Mouse (Mus musculus) midbrain, embryonic 12.5 days (tissue): ENCODE measurements around the gene Cdk20. TPM values are rescaled to one million over a fixed set of nuclear protein-coding genes. Genes with fewer than 3 reads are reported as not detected.

ENCODE experiments used
- ATAC-seq: fragments of 200-750 bp; cut with Nextera tagmentation; 2 replicates; pipeline ENCODE4 v1.8.0; 2017; ENCODE audit warnings: low read depth, moderate TSS enrichment, moderate library complexity; ENCODE audit not compliant: low FRiP score
- H3K27ac ChIP-seq: fragments of 300-500 bp; sonication (generic); replicated peaks from 2 replicates; pipeline ENCODE4 v1.5.1; 2016; ENCODE audit warnings: mild to moderate bottlenecking
- H3K27me3 ChIP-seq: fragments of 300-500 bp; sonication (generic); 2 replicates; pipeline ENCODE4 v1.6.1; 2016; ENCODE audit warnings: mild to moderate bottlenecking
- H3K36me3 ChIP-seq: fragments of 300-500 bp; sonication (generic); 2 replicates; pipeline ENCODE4 v1.6.1; 2016
- H3K4me1 ChIP-seq: fragments of 300-500 bp; sonication (generic); 2 replicates; pipeline ENCODE4 v1.6.1; 2016
- H3K4me2 ChIP-seq: fragments of 300-500 bp; sonication (generic); replicated peaks from 2 replicates; pipeline ENCODE4 v1.6.1; 2016; ENCODE audit warnings: mild to moderate bottlenecking, moderate library complexity
- H3K4me3 ChIP-seq: fragments of 300-500 bp; sonication (generic); 2 replicates; pipeline ENCODE4 v1.5.1; 2016; ENCODE audit warnings: mild to moderate bottlenecking
- H3K9ac ChIP-seq: fragments of 300-500 bp; sonication (generic); replicated peaks from 2 replicates; pipeline ENCODE4 v1.6.1; 2016; ENCODE audit warnings: mild to moderate bottlenecking, moderate library complexity
- H3K9me3 ChIP-seq: fragments of 300-500 bp; sonication (generic); 2 replicates; pipeline ENCODE4 v1.6.1; 2016; ENCODE audit warnings: mild to moderate bottlenecking
- WGBS: fragments of 180-500 bp; shearing (Covaris S2); methylation state at CpG from one replicate; pipeline ENCODE4 v1.1.7; 2016; 5-methylcytosine and 5-hydroxymethylcytosine counted together
- polyA plus RNA-seq: library from polyadenylated mRNA; unstranded; fragments of >200 nt; fragmentation: Nextera tagmentation; extraction: Ambion mirVana; gene quantifications from 2 replicates; pipeline ENCODE4 v1.2.1, GENCODE M21; 2016

The Cdk20 gene
- polyA plus RNA-seq, 1 experiment from 2014 or later: 12.6 TPM

DNA sequence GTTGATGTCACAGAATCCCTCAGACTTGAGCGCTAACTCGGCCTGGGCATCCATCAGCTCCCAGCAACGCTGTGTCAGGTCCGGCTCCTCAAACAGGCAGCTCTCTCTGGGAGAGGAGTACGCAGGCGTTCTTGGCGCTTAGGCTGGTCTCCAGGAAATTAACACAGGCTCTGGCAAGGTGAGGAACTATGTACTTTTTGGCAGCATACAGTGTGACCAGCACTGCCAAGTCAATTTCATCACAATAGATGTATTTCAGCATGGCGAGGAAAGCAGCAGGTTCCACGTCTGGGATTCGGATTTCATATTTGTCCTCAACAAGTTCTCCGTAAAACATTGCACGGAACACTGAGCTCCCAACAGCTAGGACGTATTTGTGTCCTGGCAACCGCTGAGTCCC, 26.1 kb downstream of the Cdk20 start:
- WGBS: 94% methylated on average over 14 of the region's 14 CpGs
- H3K9me3 ChIP-seq: no peaks in the 10 kb centered on the region
- ATAC-seq: no peak
- H3K27me3 ChIP-seq: no peaks in the 10 kb centered on the region
- no peaks in the 10 kb centered on the region for H3K4me1 ChIP-seq
- no peak overlapping the region for H3K27ac ChIP-seq
- H3K9ac ChIP-seq: no peak overlapping the region
- no peak overlapping the region for H3K4me3 ChIP-seq
- no peaks in the 10 kb centered on the region for H3K36me3 ChIP-seq
- H3K4me2 ChIP-seq: no peak overlapping the region

DNA sequence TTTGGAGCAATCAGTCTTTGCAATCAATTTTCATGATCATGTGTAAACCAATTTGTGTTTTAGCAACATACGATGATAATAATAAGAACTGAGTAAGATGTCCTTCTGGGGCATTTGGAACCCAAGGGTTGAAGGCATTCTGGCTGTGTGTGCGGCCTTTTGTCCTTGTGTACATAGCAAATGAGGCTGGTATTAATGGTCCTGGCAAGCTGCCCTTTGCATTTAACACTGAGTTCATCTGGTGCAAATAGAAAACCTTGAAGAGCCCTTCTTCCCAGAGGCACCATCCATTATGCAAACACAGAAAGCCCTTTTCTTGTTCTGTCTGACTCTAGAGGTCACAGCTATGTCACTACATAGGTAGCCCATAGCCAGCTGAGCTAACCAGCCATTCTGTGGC, 30.5 kb downstream of the Cdk20 start:
- ATAC-seq: no peak
- no peaks in the 10 kb centered on the region for H3K27me3 ChIP-seq
- H3K9ac ChIP-seq: no peak overlapping the region
- no peaks in the 10 kb centered on the region for H3K36me3 ChIP-seq
- H3K9me3 ChIP-seq: no peaks in the 10 kb centered on the region
- 88% methylated on average over 2 of the region's 2 CpGs for WGBS
- H3K4me3 ChIP-seq: no peak overlapping the region
- no peak overlapping the region for H3K4me2 ChIP-seq
- no peaks in the 10 kb centered on the region for H3K4me1 ChIP-seq
- H3K27ac ChIP-seq: no peak overlapping the region

DNA sequence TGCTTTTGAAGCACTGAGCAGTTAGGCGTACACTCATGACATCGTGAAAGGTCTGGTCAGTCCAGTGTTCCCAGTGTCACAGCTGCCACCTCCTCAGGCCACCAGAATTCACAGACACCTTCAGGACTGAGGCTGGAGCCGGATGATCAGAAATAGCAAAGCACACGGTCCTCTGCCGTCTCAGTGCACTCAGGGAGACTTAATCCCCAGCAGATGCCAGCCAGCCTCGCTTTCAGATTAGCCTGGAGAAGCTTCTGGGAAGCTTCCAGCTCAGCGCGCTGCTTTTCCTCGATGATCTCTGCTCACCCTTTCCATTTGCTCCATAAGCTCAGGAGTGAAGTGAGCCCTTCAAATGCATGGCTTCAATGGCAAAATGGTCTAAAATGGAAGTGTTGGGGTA, 33.1 kb downstream of the Cdk20 start:
- H3K27ac ChIP-seq: no peak overlapping the region
- H3K9ac ChIP-seq: no peak overlapping the region
- no peak for ATAC-seq
- no peaks in the 10 kb centered on the region for H3K36me3 ChIP-seq
- no peak overlapping the region for H3K4me3 ChIP-seq
- H3K4me1 ChIP-seq: no peaks in the 10 kb centered on the region
- H3K27me3 ChIP-seq: no peaks in the 10 kb centered on the region
- 62% methylated on average over 9 of the region's 9 CpGs for WGBS
- H3K9me3 ChIP-seq: no peaks in the 10 kb centered on the region
- no peak overlapping the region for H3K4me2 ChIP-seq

DNA sequence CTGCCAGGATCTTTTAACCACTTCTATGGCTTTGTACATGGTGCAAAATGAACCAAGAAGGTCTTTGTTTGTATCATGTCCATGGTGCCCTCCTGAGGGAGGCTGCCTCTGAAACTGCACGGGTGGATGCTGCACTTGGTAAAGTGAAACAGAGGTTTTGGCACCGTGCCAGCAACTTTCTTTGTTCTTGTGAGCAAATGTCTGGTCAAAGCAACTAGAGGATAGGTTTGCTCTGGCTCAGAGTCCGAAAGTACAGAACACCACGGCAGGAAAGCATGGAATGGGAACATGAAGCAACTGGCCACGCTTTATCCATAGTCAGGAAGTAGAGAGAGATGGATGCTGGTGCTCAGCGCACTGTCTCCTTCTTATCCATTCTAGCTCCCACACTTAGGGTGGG, 35.8 kb downstream of the Cdk20 start:
- H3K4me1 ChIP-seq: no peaks in the 10 kb centered on the region
- H3K9me3 ChIP-seq: no peaks in the 10 kb centered on the region
- H3K36me3 ChIP-seq: no peaks in the 10 kb centered on the region
- H3K4me2 ChIP-seq: no peak overlapping the region
- 77% methylated on average over 6 of the region's 6 CpGs for WGBS
- no peak overlapping the region for H3K27ac ChIP-seq
- no peak overlapping the region for H3K4me3 ChIP-seq
- ATAC-seq: no peak
- no peaks in the 10 kb centered on the region for H3K27me3 ChIP-seq
- no peak overlapping the region for H3K9ac ChIP-seq

DNA sequence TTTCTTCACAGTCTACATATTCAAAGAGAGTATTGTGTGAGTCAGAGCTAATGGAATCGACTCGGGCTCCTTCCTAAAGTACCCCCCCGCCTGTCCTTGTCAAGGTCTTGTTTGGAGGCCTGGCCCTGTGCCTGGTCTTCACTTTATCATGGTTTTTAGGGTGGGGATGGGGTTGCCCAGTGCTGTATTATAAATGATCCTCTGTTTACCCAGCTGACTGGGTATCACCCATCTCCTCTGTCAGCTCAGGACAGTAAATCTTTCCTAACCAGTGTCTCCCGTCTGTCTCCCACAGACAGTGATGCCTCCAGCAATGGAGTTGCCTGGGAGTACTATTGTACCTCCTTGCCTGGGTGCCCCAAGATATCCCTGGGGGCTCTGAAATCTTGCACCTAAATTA, 45.9 kb downstream of the Cdk20 start:
- no peaks in the 10 kb centered on the region for H3K9me3 ChIP-seq
- no peaks in the 10 kb centered on the region for H3K36me3 ChIP-seq
- no peak overlapping the region for H3K27ac ChIP-seq
- H3K4me3 ChIP-seq: no peak overlapping the region
- WGBS: 89% methylated on average over 4 of the region's 4 CpGs
- no peaks in the 10 kb centered on the region for H3K27me3 ChIP-seq
- H3K4me2 ChIP-seq: no peak overlapping the region
- no peaks in the 10 kb centered on the region for H3K4me1 ChIP-seq
- no peak for ATAC-seq
- H3K9ac ChIP-seq: no peak overlapping the region

DNA sequence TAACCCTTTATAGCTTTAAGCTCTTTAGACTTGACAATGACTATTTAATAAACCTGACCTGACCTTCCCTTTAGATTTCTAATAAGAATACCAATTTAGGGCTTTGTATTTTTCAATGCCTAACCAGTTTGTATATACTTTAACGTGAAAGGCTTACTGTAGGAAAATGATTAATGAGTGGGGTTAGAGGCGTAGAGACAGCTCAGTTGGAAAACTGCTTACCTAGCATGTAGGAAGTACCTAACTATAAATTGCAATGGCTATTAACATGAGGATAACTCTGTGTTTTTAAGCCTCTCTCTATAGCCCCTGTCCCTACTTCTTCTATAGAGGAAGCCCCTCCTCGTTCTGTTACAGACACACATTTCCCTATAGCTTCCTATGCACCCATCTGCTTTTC, 47.8 kb downstream of the Cdk20 start:
- H3K4me1 ChIP-seq: no peaks in the 10 kb centered on the region
- no peak overlapping the region for H3K9ac ChIP-seq
- 93% methylated on average over 3 of the region's 3 CpGs for WGBS
- no peak for ATAC-seq
- H3K27ac ChIP-seq: no peak overlapping the region
- H3K27me3 ChIP-seq: no peaks in the 10 kb centered on the region
- no peak overlapping the region for H3K4me3 ChIP-seq
- no peaks in the 10 kb centered on the region for H3K9me3 ChIP-seq
- H3K4me2 ChIP-seq: no peak overlapping the region
- no peaks in the 10 kb centered on the region for H3K36me3 ChIP-seq

DNA sequence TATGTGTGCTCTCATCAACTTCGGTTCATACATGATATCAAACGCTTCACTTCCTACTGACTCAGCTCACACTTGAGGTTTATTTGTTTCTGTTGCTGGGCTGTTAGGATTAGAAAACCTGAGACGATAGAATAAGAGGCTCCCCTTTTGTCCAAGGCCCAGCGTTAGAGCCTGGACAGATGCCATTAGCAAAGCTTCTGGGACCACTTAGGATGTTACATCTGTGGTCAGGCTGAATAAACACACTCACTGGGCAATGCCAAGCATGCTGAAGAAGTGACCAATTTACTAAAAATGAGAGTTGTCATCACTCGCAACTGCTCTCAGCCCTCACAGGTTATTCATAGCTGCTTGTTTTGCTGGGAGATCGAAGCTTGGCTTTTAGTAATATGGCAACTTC, 57.8 kb downstream of the Cdk20 start:
- Histone ChIP-seq H3K4me2 (no peak overlapping the region), H3K9me3 (no peaks in the 10 kb centered on the region), H3K4me3 (no peak overlapping the region), H3K4me1 (no peaks in the 10 kb centered on the region), H3K27me3 (no peaks in the 10 kb centered on the region), H3K27ac (no peak overlapping the region), H3K36me3 (no peaks in the 10 kb centered on the region), H3K9ac (no peak overlapping the region)
- no peak for ATAC-seq
- 78% methylated on average over 6 of the region's 6 CpGs for WGBS

Other genes starting within 250 kb of the Cdk20 start
- gene Cdc14b, start 157.0 kb upstream of the Cdk20 start, polyA plus RNA-seq: 6.7 and 9.1 TPM in 2 replicates
- 16.4 and 19.2 TPM in 2 replicates for gene Aaed1, start 119.6 kb upstream of the Cdk20 start, polyA plus RNA-seq
- gene Ctsl, start 61.4 kb upstream of the Cdk20 start, polyA plus RNA-seq: 103 and 116 TPM in 2 replicates
- not detected in 2 replicates for gene Fam240b, start 65.5 kb downstream of the Cdk20 start, polyA plus RNA-seq